Mouse (Mus musculus) spleen, postnatal 4 days (tissue): ENCODE measurements around the gene Gm266.

Experiments used
- DNase-seq, 2 experiments: peaks; one replicate each; pipeline ENCODE4 v3.0.0; 2022; ENCODE audit warnings: low spot score in 2 of 2

Gm266 gene

GRCm38 (mm10) chr12:111454543-111455280 lies 30.9 kb downstream of the Gm266 start:
- peak in 1 of 2 experiments; percentile 14 for DNase-seq

DNA sequence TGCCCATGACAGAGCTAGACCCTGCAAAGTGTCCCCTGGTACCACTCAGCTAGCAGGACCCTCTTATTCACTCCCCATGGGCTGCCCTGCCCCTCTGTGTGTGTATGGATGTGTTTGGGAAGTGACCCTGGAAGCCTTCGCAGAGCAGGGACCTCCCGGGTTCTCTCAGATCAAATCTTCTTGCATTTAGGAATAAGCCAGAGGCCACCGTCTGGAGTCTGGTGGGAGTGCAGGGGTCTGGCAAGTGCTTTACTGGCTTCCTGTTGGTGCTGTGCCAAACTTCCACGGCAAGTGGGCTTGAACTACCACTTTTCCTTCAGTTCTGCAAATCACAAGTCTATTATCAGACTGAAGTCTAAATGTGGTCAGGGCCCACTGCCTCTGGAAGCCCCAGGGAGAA lies 31.6 kb downstream of the Gm266 start:
- DNase-seq = peak in 1 of 2 experiments; percentile 24

DNA sequence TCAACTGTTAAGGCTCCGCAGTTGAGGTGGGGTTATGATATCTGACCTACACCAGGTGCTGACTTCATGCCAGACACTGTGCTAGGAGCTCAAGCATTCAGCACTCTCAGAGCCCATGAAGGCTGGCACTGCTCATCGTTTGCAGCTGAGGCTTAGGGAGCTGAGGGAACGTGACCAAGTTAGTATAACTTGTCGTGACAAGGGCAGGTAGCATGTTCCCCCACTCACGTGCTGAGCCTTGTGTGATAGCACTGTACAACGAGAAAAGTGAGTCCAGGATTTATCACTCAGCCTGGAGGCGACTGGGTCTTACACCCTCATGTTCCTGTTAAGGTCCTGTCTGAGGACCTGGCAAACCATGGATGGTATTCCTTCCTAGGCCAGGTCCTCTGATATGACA lies 34.1 kb downstream of the Gm266 start:
- no peak for DNase-seq

DNA sequence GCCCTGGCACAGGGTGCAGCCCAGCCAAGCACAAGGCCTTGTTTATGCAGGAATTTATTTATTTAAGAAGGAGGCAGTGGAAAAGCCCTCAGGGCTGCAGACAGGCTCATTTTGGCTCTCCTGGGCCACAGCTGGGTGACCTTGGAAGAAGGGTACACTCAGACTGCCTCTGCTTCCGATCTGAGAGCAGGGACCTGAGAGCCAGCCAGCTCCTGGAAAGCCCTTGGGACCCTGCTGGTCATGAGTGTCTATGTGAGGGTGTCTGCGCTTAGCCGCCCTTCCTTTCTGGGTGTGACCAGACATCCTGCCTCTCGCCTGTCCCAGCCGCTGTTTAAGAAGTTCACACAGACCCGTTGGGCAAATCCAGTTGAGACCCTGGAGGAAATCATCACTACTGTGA lies 35.3 kb downstream of the Gm266 start:
- DNase-seq = no peak

GRCm38 (mm10) chr12:111448931-111449705 lies 36.5 kb downstream of the Gm266 start:
- peak in 1 of 2 experiments; percentile 58 for DNase-seq

DNA sequence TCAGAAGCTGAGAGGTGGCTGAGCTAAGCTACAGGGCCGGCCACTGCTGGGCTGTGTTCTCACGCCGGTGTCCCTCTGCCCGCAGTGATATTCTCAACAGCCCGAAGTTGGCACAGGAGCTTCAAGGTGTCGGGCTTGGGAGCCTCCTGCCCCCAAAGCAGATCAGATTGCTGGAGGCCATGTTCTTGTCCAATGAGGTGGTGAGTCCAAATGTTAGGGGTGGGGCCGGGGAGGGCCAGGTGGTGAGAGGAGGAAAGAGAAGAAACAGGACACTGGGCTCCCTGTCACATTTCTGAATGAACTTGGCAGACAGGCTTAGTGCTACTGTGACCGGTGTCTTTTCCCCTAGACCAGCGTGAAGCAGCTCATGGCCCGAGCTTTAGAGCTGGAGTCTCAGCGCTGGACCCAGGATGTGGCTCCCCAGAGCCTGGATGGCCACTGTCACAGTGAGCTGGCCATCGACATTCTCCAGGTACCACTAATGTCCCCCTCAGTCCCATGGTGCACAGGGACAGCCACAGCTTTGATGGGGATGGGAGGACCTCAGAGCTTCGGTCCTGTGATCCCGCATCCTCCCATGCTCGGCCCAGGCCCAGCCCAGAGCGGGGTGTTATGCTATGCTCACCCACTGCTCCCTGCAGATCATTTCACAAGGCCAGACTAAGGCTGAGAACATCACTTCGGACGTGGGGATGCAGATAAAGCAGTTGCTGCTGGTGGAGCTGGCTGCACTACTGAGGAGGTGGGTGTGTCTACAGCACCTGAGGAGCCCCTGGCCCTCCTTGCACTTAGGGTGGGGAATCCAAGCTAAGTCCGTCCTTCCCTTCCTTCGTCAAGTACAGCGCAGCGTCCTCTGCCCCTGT lies 37.5 kb downstream of the Gm266 start:
- no peak for DNase-seq

DNA sequence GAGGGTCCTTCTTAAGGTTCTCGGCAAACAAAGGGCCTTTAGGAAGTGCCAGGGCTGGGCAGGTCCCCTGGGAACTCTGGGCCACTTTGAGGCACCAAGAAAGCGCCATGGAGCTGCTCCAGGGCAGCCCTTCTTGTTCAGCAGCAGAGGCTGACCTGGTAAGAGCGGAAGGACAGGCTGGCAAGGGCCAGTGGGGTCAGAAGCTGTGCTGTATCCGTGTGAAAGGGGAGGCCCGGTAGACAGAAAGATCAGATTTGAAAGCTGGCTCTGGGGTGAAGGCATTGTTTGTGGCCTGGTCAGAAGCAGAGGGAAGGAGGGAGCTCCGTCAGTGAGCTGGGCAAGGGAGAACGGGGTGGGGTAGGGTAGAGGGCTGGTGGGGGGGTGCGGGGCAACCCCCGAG lies 38.3 kb downstream of the Gm266 start:
- DNase-seq = no peak

DNA sequence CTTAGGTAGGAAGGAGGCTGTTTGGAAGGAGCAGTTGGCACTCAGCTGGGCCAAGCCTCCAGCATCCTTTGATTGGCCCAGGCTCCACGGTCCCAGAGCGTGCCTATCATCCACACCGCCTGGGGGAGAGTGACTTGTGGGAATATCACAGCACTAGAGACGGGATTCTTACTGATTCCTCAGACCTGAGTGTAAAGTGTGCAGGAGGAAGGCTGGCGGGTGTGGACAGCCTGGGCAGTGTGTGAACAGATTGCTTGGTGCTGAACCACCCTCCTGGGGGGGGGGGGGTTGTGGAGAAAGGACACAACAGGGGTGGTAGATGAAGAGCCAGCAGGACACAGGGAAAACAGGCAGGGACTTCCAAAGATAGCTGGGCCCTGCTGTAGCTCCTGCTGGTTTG lies 38.9 kb downstream of the Gm266 start:
- DNase-seq = no peak

- peak in 1 of 2 experiments; percentile 73 for DNase-seq
Observed at GRCm38 (mm10) chr12:111445890-111446613, 39.6 kb downstream of the Gm266 start.

DNA sequence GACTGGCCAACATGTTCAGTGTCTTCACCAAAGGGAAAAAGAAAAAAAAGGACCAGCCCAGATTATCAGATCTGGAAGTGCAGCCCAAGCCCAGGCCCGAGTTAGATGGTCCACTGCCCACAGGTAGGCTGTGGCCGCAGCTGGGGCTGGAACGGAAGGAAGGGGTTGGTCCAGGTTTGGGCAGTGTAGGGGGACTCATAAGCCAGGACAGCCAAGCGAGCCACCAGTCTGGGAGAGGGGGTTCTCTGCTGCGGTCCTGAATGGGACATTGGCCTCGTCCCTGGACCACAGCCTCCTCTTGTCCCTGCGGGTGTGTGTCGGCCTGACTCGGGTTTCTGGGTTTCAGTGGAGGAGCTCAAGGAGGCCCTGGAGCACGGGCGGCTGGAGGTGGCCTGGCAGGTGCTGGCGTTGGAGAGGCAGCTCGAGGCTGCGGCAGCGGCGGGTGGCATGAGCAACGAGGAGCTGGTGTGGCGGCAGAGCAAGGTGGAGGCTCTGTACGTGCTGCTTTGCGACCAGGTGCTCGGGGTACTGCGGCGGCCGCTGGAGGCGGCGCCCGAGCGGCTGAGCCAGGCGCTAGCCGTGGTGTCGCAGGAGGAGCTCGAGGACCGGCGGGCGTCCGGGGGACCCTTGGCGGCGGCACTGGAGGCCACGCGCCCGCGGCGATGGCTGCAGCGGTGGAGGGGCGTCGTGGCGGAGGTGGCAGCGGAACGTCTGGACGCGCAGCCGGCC lies 40.3 kb downstream of the Gm266 start:
- peak in 1 of 2 experiments; percentile 74 for DNase-seq

GRCm38 (mm10) chr12:111443921-111444831 lies 41.4 kb downstream of the Gm266 start:
- peak in 1 of 2 experiments; percentile 71 for DNase-seq

DNA sequence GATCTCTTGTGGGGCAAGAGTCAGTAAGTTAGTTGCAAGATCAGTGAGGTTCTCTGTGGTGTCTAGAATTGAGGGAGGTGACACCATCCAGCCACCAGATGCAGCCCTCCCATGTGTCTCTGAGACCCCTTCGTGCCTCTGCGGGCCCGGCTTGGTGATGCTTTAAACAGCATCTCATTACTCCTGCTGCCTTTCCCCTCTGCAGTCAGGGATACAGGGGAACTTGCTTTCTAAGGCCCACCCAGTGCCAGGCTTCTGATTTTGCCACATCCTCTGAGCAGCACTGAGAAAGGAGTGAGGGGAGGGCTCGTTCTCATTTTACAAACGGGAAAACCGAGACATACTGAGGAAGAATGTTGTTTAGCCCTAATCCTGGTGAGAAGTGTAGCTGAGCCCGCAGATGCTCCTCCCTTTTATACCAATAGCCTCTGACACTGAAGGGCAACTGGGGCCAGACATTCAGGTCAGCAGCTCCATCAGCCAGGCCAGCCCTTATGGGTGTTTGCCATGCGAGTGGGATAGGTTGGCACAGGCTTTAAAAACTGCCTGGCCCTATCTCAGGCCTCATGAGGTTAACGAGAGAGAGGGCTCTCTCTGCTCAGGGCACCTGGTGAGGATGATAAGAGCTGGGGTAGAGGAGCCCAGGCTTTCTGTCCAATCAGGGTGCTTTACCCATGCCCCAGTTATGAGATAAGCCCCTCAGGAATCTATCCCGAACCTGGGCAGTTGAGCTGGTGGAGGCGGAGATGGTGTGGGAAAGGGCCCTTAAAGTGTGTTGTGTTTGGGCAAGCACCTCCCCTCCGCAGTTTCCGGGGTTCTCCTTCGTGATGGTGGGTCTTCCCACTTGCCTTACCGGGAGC lies 42.4 kb downstream of the Gm266 start:
- peak; percentile 84 to 87 for DNase-seq

- DNase-seq = peak; percentile 93 to 94
Observed at GRCm38 (mm10) chr12:111442309-111443010, 43.2 kb downstream of the Gm266 start, which contains the start of gene Tnfaip2. TSS of gene Tnfaip2 (plus strand) at chr12:111442469.

DNA sequence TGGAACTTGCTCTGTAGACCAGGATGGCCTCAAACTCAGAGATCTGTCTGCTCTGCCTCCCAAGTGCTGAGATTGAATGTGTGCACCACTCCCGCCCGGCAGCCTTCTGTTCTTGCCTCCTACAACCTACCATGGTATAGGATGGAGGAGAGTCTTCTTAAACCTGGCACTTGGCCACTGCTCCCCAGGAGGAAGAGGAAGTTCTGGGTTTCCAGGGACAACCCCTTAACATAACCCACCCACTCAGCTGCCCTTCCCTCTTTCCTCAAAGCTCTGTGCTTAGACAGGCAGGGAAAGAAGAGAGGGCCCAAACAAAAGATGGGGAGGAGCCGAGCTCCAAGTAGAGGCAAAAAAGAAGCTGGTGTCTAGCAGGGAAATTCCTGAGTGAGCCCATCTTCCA lies 44.1 kb downstream of the Gm266 start:
- DNase-seq = no peak

DNA sequence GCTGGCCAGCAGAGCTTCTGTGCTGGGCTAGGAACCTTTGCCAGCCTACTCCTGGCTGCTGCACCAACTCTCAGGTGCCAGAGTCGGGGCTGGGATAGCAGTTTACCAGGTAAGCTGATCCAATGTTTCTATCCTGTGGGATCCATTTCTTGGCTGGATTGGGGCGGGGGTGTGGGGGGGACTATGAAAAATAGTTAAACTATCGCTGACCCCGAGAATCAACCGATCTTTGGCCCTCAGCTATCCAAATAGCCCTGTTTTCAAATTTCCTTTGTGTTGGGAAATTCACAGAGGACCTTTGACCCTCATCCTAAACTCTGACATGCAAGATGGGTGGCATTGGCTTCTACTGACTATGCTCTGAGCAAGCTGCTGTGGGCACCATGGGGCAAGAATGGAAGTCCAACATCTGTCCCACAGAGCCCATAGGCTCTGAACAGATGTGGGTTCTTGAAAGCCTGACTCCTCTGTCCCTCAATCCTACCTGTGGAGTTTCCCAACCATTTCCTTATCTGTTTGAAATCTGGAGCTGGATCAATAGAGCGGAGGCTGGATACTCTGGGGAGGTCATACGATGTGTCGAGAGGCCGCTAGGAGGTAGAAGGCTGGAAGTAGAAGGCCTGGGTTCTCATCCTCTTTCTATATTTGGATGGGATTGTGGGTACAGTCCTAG lies 44.8 kb downstream of the Gm266 start:
- DNase-seq = no peak

DNA sequence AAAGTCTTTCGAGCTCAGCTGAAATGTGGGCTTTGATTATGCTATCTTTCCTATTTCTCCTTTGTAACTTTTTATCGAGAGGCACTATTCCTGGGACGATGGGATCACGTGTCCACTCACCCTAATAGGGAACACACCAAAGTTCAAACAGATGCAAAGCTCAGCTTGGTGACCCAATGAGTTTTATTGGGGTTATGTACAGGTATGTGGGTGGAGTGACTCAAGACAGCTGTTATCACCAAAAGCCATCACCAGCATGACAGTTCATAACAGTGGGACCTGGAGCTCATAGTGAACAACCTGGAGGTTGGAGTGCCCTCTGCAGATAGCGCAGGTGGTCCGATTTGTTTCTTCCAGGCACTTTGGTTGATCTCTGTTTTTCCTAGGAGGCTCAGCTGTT lies 46.8 kb downstream of the Gm266 start:
- no peak for DNase-seq

GRCm38 (mm10) chr12:111437222-111437900 lies 48.3 kb downstream of the Gm266 start:
- no peak for DNase-seq
